Mouse (Mus musculus) thymus, adult 2 months (tissue): ENCODE results near the gene Reep6. TPM values are rescaled to one million over a fixed set of nuclear protein-coding genes. Genes with fewer than 3 reads are reported as not detected.

ENCODE experiments used
- DNase-seq: peaks from one replicate; pipeline ENCODE4 v3.0.0; 2021
- H3K27ac ChIP-seq: fragments of 200-500 bp; 2 replicates; pipeline ENCODE4 v1.5.1; 2012; ENCODE audit warnings: low read length, control low read depth; ENCODE audit not compliant: control insufficient read depth, insufficient read depth
- H3K27me3 ChIP-seq: fragments of 200-500 bp; 2 replicates; pipeline ENCODE4 v1.6.1; 2012; ENCODE audit warnings: mild to moderate bottlenecking, low read length, moderate library complexity, mixed read lengths; ENCODE audit not compliant: control insufficient read depth, insufficient read depth
- H3K36me3 ChIP-seq: fragments of 200-500 bp; 2 replicates; pipeline ENCODE4 v1.6.1; 2012; ENCODE audit warnings: mild to moderate bottlenecking, low read length, moderate library complexity; ENCODE audit not compliant: control insufficient read depth, insufficient read depth
- H3K4me1 ChIP-seq: fragments of 200-500 bp; replicated peaks from 2 replicates; pipeline ENCODE4 v1.6.1; 2012; ENCODE audit warnings: low read length; ENCODE audit not compliant: control insufficient read depth, insufficient read depth
- H3K4me3 ChIP-seq: fragments of 200-500 bp; 2 replicates; pipeline ENCODE4 v1.5.1; 2012; ENCODE audit warnings: mild to moderate bottlenecking, low read length, control low read depth, moderate library complexity; ENCODE audit not compliant: control insufficient read depth, insufficient read depth
- CTCF ChIP-seq: fragments of 200-500 bp; IDR thresholded peaks from 2 replicates; pipeline ENCODE4 v1.5.1; 2012; ENCODE audit warnings: mild to moderate bottlenecking, control low read depth, low read length, moderate library complexity, borderline replicate concordance; ENCODE audit not compliant: control insufficient read depth, poor library complexity, insufficient read depth; ENCODE audit errors: extremely low read depth
- POLR2A ChIP-seq: fragments of 200-500 bp; IDR thresholded peaks from 2 replicates; pipeline ENCODE4 v1.6.1; 2012; ENCODE audit warnings: mild to moderate bottlenecking, low read length, control low read depth, moderate library complexity; ENCODE audit not compliant: control insufficient read depth, poor library complexity, insufficient read depth; ENCODE audit errors: extremely low read depth
- WGBS: fragments of 180-500 bp; shearing (Covaris S2); methylation state at CpG from one replicate; pipeline ENCODE4 v1.1.7; 2018; 5-methylcytosine and 5-hydroxymethylcytosine counted together
- polyA plus RNA-seq: library from polyadenylated mRNA; depleted of rRNA; stranded (reverse); fragments of >200 nt; gene quantifications from 2 replicates; pipeline ENCODE4 v1.2.3, GENCODE M21; 2012

The Reep6 gene
- polyA plus RNA-seq, 1 experiment, result 2.0 TPM

GRCm38 (mm10) chr10:80336263-80336662, 6.5 kb downstream of the Reep6 start:
- peaks cover 12% of the 10 kb centered on the region for H3K4me1 ChIP-seq
- WGBS, result 42% methylated on average over 12 of the region's 12 CpGs

GRCm38 (mm10) chr10:80339941-80340750, 10.4 kb downstream of the Reep6 start:
- Histone ChIP-seq H3K27ac (no peak overlapping the region), H3K27me3 (peaks cover 30% of the 10 kb centered on the region), H3K4me1 (peaks cover 26% of the 10 kb centered on the region), H3K36me3 (no peaks in the 10 kb centered on the region), H3K4me3 (no peak overlapping the region)
- DNase-seq, result peak; percentile 81
- TF ChIP-seq POLR2A, result no peak
- TF ChIP-seq CTCF, result peak; percentile 95
- 17% methylated on average over 19 of the region's 19 CpGs for WGBS

More at GRCm38 (mm10) chr10:80336263-80336662, 6.5 kb downstream of the Reep6 start:
- DNase-seq, result no peak
- H3K27me3 ChIP-seq, result no peaks in the 10 kb centered on the region; the same call in 1 of the 2 replicates
- no peak overlapping the region for H3K27ac ChIP-seq
- H3K4me3 ChIP-seq, result no peak overlapping the region
- H3K36me3 ChIP-seq, result no peaks in the 10 kb centered on the region
- TF ChIP-seq POLR2A (no peak), CTCF (no peak)

GRCm38 (mm10) chr10:80341026-80341425, 11.3 kb downstream of the Reep6 start:
- Histone ChIP-seq H3K27ac (no peak overlapping the region), H3K4me1 (peaks cover 25% of the 10 kb centered on the region), H3K4me3 (no peak overlapping the region), H3K36me3 (no peaks in the 10 kb centered on the region), H3K27me3 (peaks cover 30% of the 10 kb centered on the region)
- TF ChIP-seq CTCF (no peak), POLR2A (no peak)
- WGBS, result 58% methylated on average over 21 of the region's 21 CpGs
- no peak for DNase-seq

GRCm38 (mm10) chr10:80341491-80342304, 11.9 kb downstream of the Reep6 start:
- no peak for DNase-seq
- no peak overlapping the region for H3K4me3 ChIP-seq
- WGBS, result 11% methylated on average over 47 of the region's 47 CpGs
- H3K27me3 ChIP-seq, result peaks cover 30% of the 10 kb centered on the region
- no peaks in the 10 kb centered on the region for H3K36me3 ChIP-seq
- no peak for TF ChIP-seq POLR2A
- peaks cover 23% of the 10 kb centered on the region for H3K4me1 ChIP-seq
- H3K27ac ChIP-seq, result no peak overlapping the region

- Histone ChIP-seq H3K36me3 (no peaks in the 10 kb centered on the region), H3K4me1 (peaks cover 23% of the 10 kb centered on the region), H3K27ac (no peak overlapping the region), H3K27me3 (peaks cover 31% of the 10 kb centered on the region), H3K4me3 (no peak overlapping the region)
- WGBS, result 11% methylated on average over 26 of the region's 26 CpGs
- no peak for DNase-seq
- TF ChIP-seq CTCF, result no peak
- TF ChIP-seq POLR2A, result no peak
Observed at GRCm38 (mm10) chr10:80342305-80342748, 12.6 kb downstream of the Reep6 start.

- TF ChIP-seq CTCF (no peak), POLR2A (no peak)
- Histone ChIP-seq H3K4me1 (peaks cover 23% of the 10 kb centered on the region), H3K4me3 (no peak overlapping the region), H3K27ac (no peak overlapping the region), H3K27me3 (peaks cover 37% of the 10 kb centered on the region), H3K36me3 (no peaks in the 10 kb centered on the region)
- no peak for DNase-seq
- WGBS, result 2% methylated on average over 33 of the region's 33 CpGs
Observed at GRCm38 (mm10) chr10:80342749-80343424, 13.1 kb downstream of the Reep6 start.
